Mouse (Mus musculus): Measurements from ENCODE around the gene Prl3c1.
"Not testable (repeated sequence)": the region's sequence is repeated elsewhere in the genome, so short reads cannot be mapped to it uniquely, and the experiment has no call there.

The Prl3c1 gene

GRCm38 (mm10) chr13:27196359-27196758 lies at the start of gene Prl3c1:
Prl3c1 (plus strand) TSS chr13:27196659.
- DNase-seq (ENCODE audit: low spot score): no peak

- DNase-seq (ENCODE audit: low spot score): no peak
Observed at GRCm38 (mm10) chr13:27148264-27148663, 48.2 kb upstream of the Prl3c1 start.

- DNase-seq (ENCODE audit: low spot score): not testable (repeated sequence)
Observed at GRCm38 (mm10) chr13:27156490-27156889, 40.0 kb upstream of the Prl3c1 start, which contains the start of gene Prl3d3. Prl3d3 (plus strand) TSS chr13:27156790.

- DNase-seq (ENCODE audit: low spot score): no peak
Observed at GRCm38 (mm10) chr13:27241547-27241946, 45.1 kb downstream of the Prl3c1 start, which contains the start of gene Prl3b1. Prl3b1 (plus strand) TSS chr13:27241847.

All from layer of hippocampus, adult 9-10 months (tissue).